Mouse (Mus musculus): ENCODE results near the gene A930004D18Rik. TPM values are rescaled to one million over a fixed set of nuclear protein-coding genes. Genes with fewer than 3 reads are reported as not detected.

The A930004D18Rik gene
- total RNA-seq, 1 experiment, result 6.2 TPM

DNA sequence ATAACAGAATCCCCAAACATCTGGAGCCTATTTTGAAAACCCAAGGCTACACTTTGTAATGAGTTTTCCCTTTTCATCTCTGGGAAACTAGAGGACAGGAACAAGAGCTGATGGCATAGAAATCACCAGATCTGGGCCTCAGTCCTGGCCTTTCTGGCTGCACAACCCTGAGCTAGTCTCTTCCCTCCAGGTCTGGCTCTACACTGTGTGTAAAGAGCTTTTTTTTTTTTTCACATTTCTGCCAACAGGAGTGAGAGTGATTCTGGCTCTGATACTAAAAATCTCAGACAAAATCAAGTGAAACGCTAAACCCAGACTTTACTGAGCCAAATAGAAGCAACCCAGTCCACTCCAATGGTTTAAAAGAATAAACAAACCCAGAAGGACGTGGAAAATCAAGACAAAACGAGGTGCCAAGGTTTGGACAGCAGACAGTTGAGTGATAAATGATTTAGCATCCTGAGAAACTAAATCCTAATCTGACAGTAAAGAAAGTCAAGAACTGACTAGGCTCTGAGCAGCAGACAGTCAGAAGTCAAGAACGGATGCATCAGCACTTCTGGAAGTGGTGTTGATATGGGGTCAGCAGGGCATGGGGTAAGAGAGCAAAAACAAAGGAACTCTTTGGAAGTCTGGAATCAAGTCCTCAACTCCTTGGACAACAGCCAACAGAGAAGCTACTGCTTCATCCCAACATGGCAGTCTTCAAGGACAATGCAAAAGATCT lies 61.8 kb downstream of the A930004D18Rik start:
- Histone ChIP-seq H3K27ac (ENCODE audit: insufficient read depth, low read depth, low read length, poor library complexity, severe bottlenecking) (peak overlapping the region; percentile 30; the same call in 1 of the 2 replicates), H3K36me3 (ENCODE audit: control insufficient read depth, insufficient read depth, low read length, poor library complexity, severe bottlenecking) (no peaks in the 10 kb centered on the region), H3K4me1 (ENCODE audit: control insufficient read depth in 2 of 2, insufficient read depth in 2 of 2, low read length in 2 of 2, poor library complexity in 1 of 2) (peaks cover 19 to 22% of the 10 kb centered on the region in 2 experiments), H3K9me3 (ENCODE audit: control insufficient read depth, insufficient read depth, low read depth, low read length) (no peaks in the 10 kb centered on the region), H3K9ac (ENCODE audit: insufficient read depth, low read depth, low read length, poor library complexity, severe bottlenecking) (no peak overlapping the region), H3K4me3 (ENCODE audit: insufficient read depth in 1 of 2, low read depth in 1 of 2, low read length in 2 of 2, poor library complexity in 1 of 2, severe bottlenecking in 1 of 2) (no peak overlapping the region)
- TF ChIP-seq MAFK (IDR thresholded peaks at IDR 0.05; ENCODE audit: insufficient read depth, low read depth, low read length) (no peak), ZNF384 (IDR thresholded peaks at IDR 0.05; ENCODE audit: low read depth, low read length) (no peak)
- no peak for DNase-seq (ENCODE audit: low read depth, low spot score)
- in situ Hi-C loops (cut with MboI; ENCODE audit: low sequenced_read_pairs in 2 of 2, unreplicated experiment in 2 of 2), result no loop called here

Other genes with a start within 250 kb of the A930004D18Rik start
- not detected in 2 replicates for gene H2al2a, start 40.8 kb downstream of the A930004D18Rik start, total RNA-seq (2012; rRNA removed)
- 0.63 and 2.6 TPM in 2 replicates for gene Skida1, start 11.3 kb upstream of the A930004D18Rik start, total RNA-seq (2012; rRNA removed)
- gene Mllt10, start 17.5 kb upstream of the A930004D18Rik start, total RNA-seq (2012; rRNA removed), result 39.7 and 40.7 TPM in 2 replicates